Mouse (Mus musculus) small intestine, adult 2 months (tissue): ENCODE data around the gene Clpsl2.

ENCODE experiments used
- CTCF ChIP-seq: fragments of 200-500 bp; IDR thresholded peaks from 2 replicates; pipeline ENCODE4 v1.5.1; 2012; ENCODE audit warnings: low read depth, mild to moderate bottlenecking, control low read depth, inconsistent platforms, low read length, moderate library complexity, mixed read lengths; ENCODE audit not compliant: insufficient replicate concordance, insufficient read length; ENCODE audit errors: extremely low read depth
- POLR2A ChIP-seq: fragments of 200-500 bp; IDR thresholded peaks from 2 replicates; pipeline ENCODE4 v1.6.1; 2012; ENCODE audit warnings: low read depth, mild to moderate bottlenecking, control low read depth, inconsistent platforms, low read length, moderate library complexity

GRCm38 (mm10) chr17:28588591-28588990 lies 39.4 kb downstream of the Clpsl2 start:
- no peak for TF ChIP-seq CTCF
- no peak for TF ChIP-seq POLR2A
